Mouse (Mus musculus) T-cell, adult 2 months (primary cell): ENCODE measurements at regions not wholly inside any gene's neighbourhood (a gene's known extent, or its start where the extent isn't known, plus 50 kb on each side); places are given as distances from the start of the nearest gene placed in this dataset.

ENCODE experiments used
- DNase-seq: peaks from one replicate; pipeline ENCODE4 v3.0.0; 2022; ENCODE audit warnings: low spot score

GRCm38 (mm10) chr10:44730721-44731120 lies 202.4 kb upstream of the Prdm1 start:
- DNase-seq, result no peak

- DNase-seq, result no peak
These were observed 200.7 kb upstream of the Prdm1 start for GRCm38 (mm10) chr10:44728963-44729362.

- DNase-seq, result no peak
These were observed 196.3 kb upstream of the Prdm1 start for GRCm38 (mm10) chr10:44724575-44724974.

GRCm38 (mm10) chr10:44723845-44724244 lies 195.5 kb upstream of the Prdm1 start:
- DNase-seq, result no peak

GRCm38 (mm10) chr10:44723321-44723720 lies 195.0 kb upstream of the Prdm1 start:
- no peak for DNase-seq

GRCm38 (mm10) chr10:44721670-44722069 lies 193.4 kb upstream of the Prdm1 start:
- DNase-seq, result no peak

- no peak for DNase-seq
These were observed 188.3 kb upstream of the Prdm1 start for GRCm38 (mm10) chr10:44716612-44717011.

- DNase-seq, result no peak
These were observed 187.6 kb upstream of the Prdm1 start for GRCm38 (mm10) chr10:44715902-44716301.

GRCm38 (mm10) chr10:44708830-44709229 lies 180.5 kb upstream of the Prdm1 start:
- no peak for DNase-seq

- no peak for DNase-seq
These were observed 175.8 kb upstream of the Prdm1 start for GRCm38 (mm10) chr10:44704143-44704542.

GRCm38 (mm10) chr10:44702108-44702507 lies 173.8 kb upstream of the Prdm1 start:
- DNase-seq, result no peak

- DNase-seq, result no peak
These were observed 171.8 kb upstream of the Prdm1 start for GRCm38 (mm10) chr10:44699988-44700537.

- no peak for DNase-seq
These were observed 169.7 kb upstream of the Prdm1 start for GRCm38 (mm10) chr10:44697966-44698365.

GRCm38 (mm10) chr10:44696973-44697372 lies 168.7 kb upstream of the Prdm1 start:
- no peak for DNase-seq

- no peak for DNase-seq
These were observed 163.5 kb upstream of the Prdm1 start for GRCm38 (mm10) chr10:44691590-44692327.

GRCm38 (mm10) chr10:44688555-44688954 lies 160.3 kb upstream of the Prdm1 start:
- no peak for DNase-seq

- DNase-seq, result no peak
These were observed 157.8 kb upstream of the Prdm1 start for GRCm38 (mm10) chr10:44686055-44686454.

- no peak for DNase-seq
These were observed 156.9 kb upstream of the Prdm1 start for GRCm38 (mm10) chr10:44685215-44685614.

GRCm38 (mm10) chr10:44676506-44676905 lies 148.2 kb upstream of the Prdm1 start:
- no peak for DNase-seq

- no peak for DNase-seq
These were observed 137.3 kb upstream of the Prdm1 start for GRCm38 (mm10) chr10:44665509-44666144.

GRCm38 (mm10) chr10:44659499-44659898 lies 131.2 kb upstream of the Prdm1 start:
- no peak for DNase-seq

- no peak for DNase-seq
These were observed 125.5 kb upstream of the Prdm1 start for GRCm38 (mm10) chr10:44653761-44654160.

GRCm38 (mm10) chr10:44647021-44647420 lies 118.7 kb upstream of the Prdm1 start:
- DNase-seq, result no peak
